Mouse (Mus musculus) midbrain, embryonic 14.5 days (tissue): ENCODE results near the gene Shc4. TPM values are rescaled to one million over a fixed set of nuclear protein-coding genes. Genes with fewer than 3 reads are reported as not detected.

Source experiments
- ATAC-seq: fragments of 200-750 bp; cut with Nextera tagmentation; 2 replicates; pipeline ENCODE4 v1.8.0; 2017; ENCODE audit warnings: moderate number of reproducible peaks, moderate library complexity; ENCODE audit not compliant: low FRiP score, low TSS enrichment
- DNase-seq: peaks from one replicate; pipeline ENCODE4 v3.0.0-alpha.2; 2015
- H3K27ac ChIP-seq: fragments of 300-500 bp; sonication (generic); replicated peaks from 2 replicates; pipeline ENCODE4 v1.5.1; 2014; ENCODE audit warnings: mild to moderate bottlenecking, low read depth, low read length, moderate library complexity
- H3K27me3 ChIP-seq: fragments of 300-500 bp; sonication (generic); 2 replicates; pipeline ENCODE4 v1.6.1; 2014; ENCODE audit warnings: low read length, control low read depth, mixed read lengths; ENCODE audit not compliant: control insufficient read depth, insufficient read depth
- H3K36me3 ChIP-seq: fragments of 300-500 bp; sonication (generic); 2 replicates; pipeline ENCODE4 v1.6.1; 2014; ENCODE audit warnings: low read length, control low read depth; ENCODE audit not compliant: control insufficient read depth, insufficient read depth
- H3K4me1 ChIP-seq: fragments of 300-500 bp; sonication (generic); 2 replicates; pipeline ENCODE4 v1.6.1; 2014; ENCODE audit warnings: mild to moderate bottlenecking, antibody characterized with exemption, low read length, control low read depth; ENCODE audit not compliant: control insufficient read depth, insufficient read depth
- H3K4me2 ChIP-seq: fragments of 300-500 bp; sonication (generic); 2 replicates; pipeline ENCODE4 v1.6.1; 2014; ENCODE audit warnings: mild to moderate bottlenecking, low read length, moderate library complexity
- H3K4me3 ChIP-seq: fragments of 300-500 bp; sonication (generic); replicated peaks from 2 replicates; pipeline ENCODE4 v1.5.1; 2014; ENCODE audit warnings: low read depth, low read length
- H3K9ac ChIP-seq: fragments of 300-500 bp; sonication (generic); replicated peaks from 2 replicates; pipeline ENCODE4 v1.6.1; 2014; ENCODE audit warnings: mild to moderate bottlenecking, low read length, moderate library complexity
- H3K9me3 ChIP-seq: fragments of 300-500 bp; sonication (generic); 2 replicates; pipeline ENCODE4 v1.6.1; 2016; ENCODE audit warnings: low read length, control low read depth, mixed read lengths; ENCODE audit not compliant: control insufficient read depth
- WGBS: fragments of 180-500 bp; shearing (Covaris S2); extraction: QIAGEN DNeasy Blood & Tissue Kit; methylation state at CpG from one replicate; pipeline ENCODE4 v1.1.7; 2014; 5-methylcytosine and 5-hydroxymethylcytosine counted together
- polyA plus RNA-seq: library from polyadenylated mRNA; unstranded; fragments of >200 nt; fragmentation: Nextera tagmentation; extraction: Ambion mirVana; gene quantifications from 2 replicates; pipeline ENCODE4 v1.2.1, GENCODE M21; 2014

Shc4 gene
- 2.0 and 2.2 TPM in 2 replicates for polyA plus RNA-seq

GRCm38 (mm10) chr2:125724086-125724430 is at the start of gene Shc4:
TSS of gene Shc4 (minus strand) at chr2:125724148.
- ATAC-seq (peak; percentile 86), DNase-seq (peak; percentile 88)
- peak within 1 kb of the TSS; percentile 68 for H3K9ac ChIP-seq
- under 1% methylated on average over 15 of the region's 15 CpGs for WGBS
- H3K27ac ChIP-seq, result peak within 1 kb of the TSS; percentile 68
- no peaks in the 10 kb centered on the region for H3K9me3 ChIP-seq
- peaks cover 19% of the 10 kb centered on the region for H3K4me1 ChIP-seq
- peak within 1 kb of the TSS; percentile 99 for H3K4me2 ChIP-seq
- no peaks in the 10 kb centered on the region for H3K36me3 ChIP-seq
- peak within 1 kb of the TSS; percentile 46 for H3K4me3 ChIP-seq
- H3K27me3 ChIP-seq, result peaks cover 6% of the 10 kb centered on the region

GRCm38 (mm10) chr2:125765029-125765428 is 41.1 kb upstream of the Shc4 start:
- H3K9ac ChIP-seq, result no peak overlapping the region
- no peaks in the 10 kb centered on the region for H3K9me3 ChIP-seq
- DNase-seq (peak; percentile 26), ATAC-seq (no peak)
- H3K27me3 ChIP-seq, result no peaks in the 10 kb centered on the region
- no peak overlapping the region for H3K4me3 ChIP-seq
- no peaks in the 10 kb centered on the region for H3K4me1 ChIP-seq
- WGBS, result 83% methylated on average over 3 of the region's 3 CpGs
- H3K36me3 ChIP-seq, result peaks cover 77% of the 10 kb centered on the region
- H3K27ac ChIP-seq, result no peak overlapping the region
- H3K4me2 ChIP-seq, result no peak overlapping the region

- no peaks in the 10 kb centered on the region for H3K9me3 ChIP-seq
- H3K36me3 ChIP-seq, result peaks cover 77% of the 10 kb centered on the region
- 94% methylated on average over 5 of the region's 5 CpGs for WGBS
- no peak overlapping the region for H3K4me3 ChIP-seq
- H3K4me2 ChIP-seq, result no peak overlapping the region
- ATAC-seq (no peak), DNase-seq (no peak)
- no peak overlapping the region for H3K27ac ChIP-seq
- no peak overlapping the region for H3K9ac ChIP-seq
- no peaks in the 10 kb centered on the region for H3K27me3 ChIP-seq
- H3K4me1 ChIP-seq, result no peaks in the 10 kb centered on the region
Observed at GRCm38 (mm10) chr2:125764531-125764930, 40.6 kb upstream of the Shc4 start.

- no peaks in the 10 kb centered on the region for H3K9me3 ChIP-seq
- WGBS, result 85% methylated on average over 2 of the region's 2 CpGs
- no peak for ATAC-seq
- no peak overlapping the region for H3K9ac ChIP-seq
- DNase-seq, result no peak
- no peak overlapping the region for H3K4me3 ChIP-seq
- no peak overlapping the region for H3K27ac ChIP-seq
- no peak overlapping the region for H3K4me2 ChIP-seq
- H3K4me1 ChIP-seq, result no peaks in the 10 kb centered on the region
- H3K27me3 ChIP-seq, result no peaks in the 10 kb centered on the region
- peaks cover 85% of the 10 kb centered on the region for H3K36me3 ChIP-seq
Observed at GRCm38 (mm10) chr2:125749330-125749729, 25.4 kb upstream of the Shc4 start.

- Histone ChIP-seq H3K27ac (no peak overlapping the region), H3K27me3 (no peaks in the 10 kb centered on the region), H3K4me3 (no peak overlapping the region), H3K4me2 (no peak overlapping the region), H3K9me3 (no peaks in the 10 kb centered on the region), H3K36me3 (peaks cover 60% of the 10 kb centered on the region), H3K4me1 (no peaks in the 10 kb centered on the region), H3K9ac (no peak overlapping the region)
- 93% methylated on average over 6 of the region's 6 CpGs for whole genome bisulfite sequencing
- ATAC-seq (no peak), DNase-seq (no peak)
Observed at GRCm38 (mm10) chr2:125739338-125739737, 15.4 kb upstream of the Shc4 start.

- no peaks in the 10 kb centered on the region for H3K4me1 ChIP-seq
- H3K9ac ChIP-seq, result no peak overlapping the region
- no peak overlapping the region for H3K4me2 ChIP-seq
- no peak overlapping the region for H3K27ac ChIP-seq
- DNase-seq, result no peak
- no peaks in the 10 kb centered on the region for H3K9me3 ChIP-seq
- no peak overlapping the region for H3K4me3 ChIP-seq
- WGBS, result 71% methylated on average over 5 of the region's 5 CpGs
- peaks cover 54% of the 10 kb centered on the region for H3K36me3 ChIP-seq
- no peaks in the 10 kb centered on the region for H3K27me3 ChIP-seq
- ATAC-seq, result no peak
Observed at GRCm38 (mm10) chr2:125738718-125739117, 14.8 kb upstream of the Shc4 start.

- Histone ChIP-seq H3K4me3 (no peak overlapping the region), H3K27me3 (no peaks in the 10 kb centered on the region), H3K4me2 (no peak overlapping the region), H3K9me3 (no peaks in the 10 kb centered on the region), H3K36me3 (peaks cover 31% of the 10 kb centered on the region), H3K27ac (no peak overlapping the region), H3K9ac (no peak overlapping the region), H3K4me1 (0 out of 2 replicates have a peak, but pooled peaks cover 5% of the 10 kb centered on the region)
- DNase-seq (no peak), ATAC-seq (no peak)
Observed at GRCm38 (mm10) chr2:125736025-125736343, 12.0 kb upstream of the Shc4 start.

GRCm38 (mm10) chr2:125735333-125736024 is 11.5 kb upstream of the Shc4 start:
- ATAC-seq (no peak), DNase-seq (no peak)
- WGBS, result 68% methylated on average over 2 of the region's 2 CpGs
- H3K4me1 ChIP-seq, result 0 out of 2 replicates have a peak, but pooled peaks cover 5% of the 10 kb centered on the region
- no peaks in the 10 kb centered on the region for H3K27me3 ChIP-seq
- no peak overlapping the region for H3K4me3 ChIP-seq
- H3K9ac ChIP-seq, result no peak overlapping the region
- no peak overlapping the region for H3K27ac ChIP-seq
- H3K36me3 ChIP-seq, result peaks cover 27% of the 10 kb centered on the region
- no peak overlapping the region for H3K4me2 ChIP-seq
- H3K9me3 ChIP-seq, result no peaks in the 10 kb centered on the region

- DNase-seq, result no peak
- no peak for ATAC-seq
- Histone ChIP-seq H3K27ac (no peak overlapping the region), H3K36me3 (peaks cover 19% of the 10 kb centered on the region), H3K4me1 (0 out of 2 replicates have a peak, but pooled peaks cover 5% of the 10 kb centered on the region), H3K4me3 (no peak overlapping the region), H3K9me3 (no peaks in the 10 kb centered on the region), H3K27me3 (no peaks in the 10 kb centered on the region), H3K9ac (no peak overlapping the region), H3K4me2 (no peak overlapping the region)
Observed at GRCm38 (mm10) chr2:125734741-125735140, 10.8 kb upstream of the Shc4 start.
